Mouse (Mus musculus) midbrain, embryonic 13.5 days (tissue): Measurements from ENCODE around the gene Cidec. TPM values are rescaled to one million over a fixed set of nuclear protein-coding genes. Genes with fewer than 3 reads are reported as not detected.

Experiments
- ATAC-seq: fragments of 200-750 bp; cut with Nextera tagmentation; 2 replicates; pipeline ENCODE4 v1.8.0; 2017; ENCODE audit warnings: mild to moderate bottlenecking, moderate TSS enrichment, moderate library complexity
- H3K27ac ChIP-seq: fragments of 300-500 bp; sonication (generic); 2 replicates; pipeline ENCODE4 v1.5.1; 2015; ENCODE audit warnings: inconsistent platforms, mild to moderate bottlenecking, moderate library complexity
- H3K27me3 ChIP-seq: fragments of 300-500 bp; sonication (generic); 2 replicates; pipeline ENCODE4 v1.6.1; 2015; ENCODE audit warnings: mild to moderate bottlenecking, inconsistent platforms
- H3K36me3 ChIP-seq: fragments of 300-500 bp; sonication (generic); 2 replicates; pipeline ENCODE4 v1.6.1; 2015; ENCODE audit warnings: mild to moderate bottlenecking, inconsistent platforms
- H3K4me1 ChIP-seq: fragments of 300-500 bp; sonication (generic); replicated peaks from 2 replicates; pipeline ENCODE4 v1.6.1; 2015; ENCODE audit warnings: inconsistent platforms
- H3K4me2 ChIP-seq: fragments of 300-500 bp; sonication (generic); replicated peaks from 2 replicates; pipeline ENCODE4 v1.6.1; 2015; ENCODE audit warnings: moderate library complexity, mild to moderate bottlenecking, inconsistent platforms
- H3K4me3 ChIP-seq: fragments of 300-500 bp; sonication (generic); replicated peaks from 2 replicates; pipeline ENCODE4 v1.5.1; 2015; ENCODE audit warnings: mild to moderate bottlenecking, inconsistent platforms
- H3K9ac ChIP-seq: fragments of 300-500 bp; sonication (generic); replicated peaks from 2 replicates; pipeline ENCODE4 v1.6.1; 2015; ENCODE audit warnings: mild to moderate bottlenecking, inconsistent platforms
- H3K9me3 ChIP-seq: fragments of 300-500 bp; sonication (generic); 2 replicates; pipeline ENCODE4 v1.6.1; 2016; ENCODE audit warnings: mild to moderate bottlenecking, inconsistent platforms
- WGBS: fragments of 180-500 bp; shearing (Covaris S2); methylation state at CpG from one replicate; pipeline ENCODE4 v1.1.7; 2015; 5-methylcytosine and 5-hydroxymethylcytosine counted together
- polyA plus RNA-seq: library from polyadenylated mRNA; unstranded; fragments of >200 nt; fragmentation: Nextera tagmentation; extraction: Ambion mirVana; gene quantifications from 2 replicates; pipeline ENCODE4 v1.2.1, GENCODE M21; 2015

Cidec gene
- polyA plus RNA-seq, 1 experiment from 2014 or later = not detected

DNA sequence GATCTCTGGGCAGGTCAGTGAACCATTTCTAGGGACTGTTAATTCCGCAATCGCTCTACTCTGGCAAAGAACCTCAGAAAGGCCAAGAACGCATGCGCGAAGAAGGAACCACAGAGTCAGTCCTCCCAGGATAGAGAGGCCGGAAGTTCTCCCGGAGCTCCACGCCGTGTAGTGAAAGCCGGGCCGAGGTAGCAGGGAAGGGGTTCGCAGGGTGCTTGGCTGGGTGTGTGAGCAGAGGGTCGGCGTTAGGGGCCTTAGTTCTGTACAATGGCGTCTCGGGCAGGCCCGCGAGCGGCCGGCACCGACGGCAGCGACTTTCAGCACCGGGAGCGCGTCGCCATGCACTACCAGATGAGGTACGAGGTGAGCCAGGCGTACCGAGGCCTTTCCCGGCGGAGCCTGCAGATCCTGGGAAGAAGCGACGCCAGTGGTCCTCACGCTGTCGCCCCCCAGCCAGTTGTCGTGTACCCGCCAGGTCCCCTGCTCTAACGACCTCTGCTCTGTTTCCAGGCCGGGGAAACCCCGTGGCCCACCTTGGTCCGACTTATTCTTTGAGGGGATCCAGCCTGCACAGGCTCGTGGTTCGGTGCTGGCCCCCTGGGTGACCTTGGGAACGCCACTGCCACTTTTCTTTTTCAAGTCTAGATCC, 7.0 kb upstream of the Cidec start, which contains the start of gene Jagn1:
Gene Jagn1 (plus strand): TSS at position 128 of the 649 bp plus-strand sequence.
- Histone ChIP-seq H3K27ac (peak within 1 kb of the TSS; percentile 75), H3K9me3 (no peaks in the 10 kb centered on the region), H3K4me3 (peak within 1 kb of the TSS; percentile 84), H3K36me3 (peaks cover 18% of the 10 kb centered on the region), H3K9ac (peak within 1 kb of the TSS; percentile 96), H3K4me1 (peaks cover 16% of the 10 kb centered on the region), H3K4me2 (peak within 1 kb of the TSS; percentile 82), H3K27me3 (no peaks in the 10 kb centered on the region)
- peak; percentile 95 for ATAC-seq
- WGBS = under 1% methylated on average over 45 of the region's 45 CpGs

DNA sequence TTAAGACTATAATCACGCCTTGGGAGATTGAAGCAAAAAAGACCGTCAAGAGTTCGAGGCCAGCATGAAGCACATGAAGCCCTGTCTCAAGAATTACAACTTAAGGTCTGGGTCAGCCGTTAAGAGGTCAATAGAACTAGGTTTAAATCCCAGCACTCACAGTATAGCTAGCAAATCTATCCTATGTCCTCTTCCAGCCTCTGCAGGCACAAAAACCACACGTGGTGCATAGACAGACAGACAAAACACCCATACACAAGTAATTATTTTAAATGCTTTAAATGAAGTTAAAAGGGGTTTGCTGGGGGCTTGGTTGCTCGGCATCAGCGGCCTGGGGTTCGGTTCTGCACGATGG, 6.5 kb upstream of the Cidec start:
- peak overlapping the region; percentile 75 for H3K27ac ChIP-seq
- H3K4me3 ChIP-seq = peak overlapping the region; percentile 84
- peak; percentile 59 for ATAC-seq
- H3K27me3 ChIP-seq = no peaks in the 10 kb centered on the region
- H3K9ac ChIP-seq = peak overlapping the region; percentile 96
- H3K4me2 ChIP-seq = peak overlapping the region; percentile 82
- peaks cover 13% of the 10 kb centered on the region for H3K36me3 ChIP-seq
- 44% methylated on average over 9 of the region's 9 CpGs for WGBS
- no peaks in the 10 kb centered on the region for H3K9me3 ChIP-seq
- H3K4me1 ChIP-seq = peaks cover 16% of the 10 kb centered on the region

DNA sequence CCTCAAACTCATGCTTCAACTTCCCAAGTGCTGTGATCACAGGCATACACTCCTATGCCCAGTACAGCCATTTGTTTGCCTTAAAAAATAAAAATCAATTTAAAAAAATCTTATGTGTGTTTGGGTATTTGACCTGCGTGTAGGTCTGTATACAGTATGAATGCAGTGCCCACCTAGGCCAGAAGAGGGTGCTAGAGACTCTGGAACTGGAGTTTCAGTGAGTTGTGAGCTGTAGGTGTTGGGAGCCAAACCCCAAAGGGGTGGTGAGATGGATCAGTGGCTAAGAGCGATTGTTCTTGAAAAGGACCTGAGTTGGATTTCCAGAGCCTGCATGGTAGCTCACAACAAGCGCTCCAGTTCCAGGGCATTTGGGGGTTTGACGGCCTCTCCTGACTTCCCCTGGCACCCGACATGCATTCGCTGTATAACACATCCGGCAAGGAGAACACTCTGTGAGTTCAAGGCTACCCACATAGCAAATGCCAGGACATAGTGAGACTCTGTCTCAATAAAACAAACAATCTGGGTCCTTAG, 5.7 kb upstream of the Cidec start:
- Histone ChIP-seq H3K9ac (no peak overlapping the region), H3K4me1 (peaks cover 16% of the 10 kb centered on the region), H3K27ac (no peak overlapping the region), H3K4me3 (no peak overlapping the region), H3K9me3 (no peaks in the 10 kb centered on the region), H3K36me3 (0 out of 2 replicates have a peak, but pooled peaks cover 4% of the 10 kb centered on the region), H3K4me2 (no peak overlapping the region), H3K27me3 (no peaks in the 10 kb centered on the region)
- WGBS = 56% methylated on average over 7 of the region's 7 CpGs
- ATAC-seq = no peak

DNA sequence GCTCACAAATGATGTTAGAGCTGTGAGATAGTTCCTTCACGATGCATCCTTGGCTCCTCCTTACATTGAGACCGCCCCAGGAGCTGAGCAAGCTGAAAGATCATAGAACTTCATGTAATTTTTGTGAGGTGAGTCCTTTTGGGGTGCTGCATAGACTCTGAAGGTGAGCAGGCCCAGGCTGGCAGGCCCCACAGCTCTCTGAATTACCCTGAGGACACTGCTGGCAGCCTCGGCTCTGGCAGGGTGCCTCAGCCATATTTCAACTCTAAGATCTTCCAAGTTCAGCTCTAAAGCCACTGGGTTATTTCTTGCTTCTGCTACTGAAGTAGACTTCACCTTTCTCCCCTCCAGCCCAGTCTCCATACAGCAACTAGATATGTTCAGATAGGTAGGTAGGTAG, 5.1 kb upstream of the Cidec start:
- ATAC-seq = no peak
- Histone ChIP-seq H3K9me3 (no peaks in the 10 kb centered on the region), H3K36me3 (0 out of 2 replicates have a peak, but pooled peaks cover 2% of the 10 kb centered on the region), H3K9ac (no peak overlapping the region), H3K27me3 (no peaks in the 10 kb centered on the region), H3K27ac (no peak overlapping the region), H3K4me3 (no peak overlapping the region), H3K4me2 (no peak overlapping the region), H3K4me1 (peaks cover 16% of the 10 kb centered on the region)
- WGBS = 86% methylated on average over 3 of the region's 3 CpGs

DNA sequence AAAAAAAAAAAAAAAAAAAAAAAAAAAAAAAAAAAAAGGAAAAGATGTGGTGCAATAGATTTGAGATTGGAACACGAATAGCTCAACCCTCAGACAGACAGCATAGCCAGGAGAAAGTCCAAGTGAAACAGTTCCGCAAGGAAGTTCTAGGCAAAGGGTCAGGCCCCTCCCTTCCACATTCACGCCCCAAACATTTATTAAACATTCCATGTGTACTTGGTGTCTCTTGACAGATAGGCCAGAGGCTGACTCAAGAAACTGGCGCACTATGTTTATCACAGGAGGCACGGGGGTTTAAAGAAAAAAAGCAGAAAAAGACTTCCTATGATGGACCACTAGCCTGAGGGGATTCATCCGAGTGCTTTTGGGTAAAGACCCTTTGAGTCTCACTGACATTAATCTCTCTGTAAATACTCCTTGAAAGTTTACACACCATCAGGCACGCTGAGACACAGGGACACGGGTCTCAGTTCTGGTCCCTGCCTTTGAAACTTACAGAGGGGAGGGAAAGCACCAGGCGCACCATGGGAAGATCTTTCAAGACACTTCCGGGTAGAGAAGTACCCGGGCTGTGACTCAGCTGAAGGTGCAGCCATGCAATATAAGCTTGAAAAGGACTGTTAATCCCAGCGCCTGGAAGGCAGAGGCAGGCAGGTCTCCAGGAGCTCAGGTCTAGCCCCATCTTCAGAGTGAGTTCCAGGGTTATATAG, 3.3 kb upstream of the Cidec start:
- Histone ChIP-seq H3K27ac (no peak overlapping the region), H3K36me3 (no peaks in the 10 kb centered on the region), H3K9ac (no peak overlapping the region), H3K27me3 (no peaks in the 10 kb centered on the region), H3K9me3 (no peaks in the 10 kb centered on the region), H3K4me2 (no peak overlapping the region), H3K4me3 (no peak overlapping the region), H3K4me1 (peaks cover 12% of the 10 kb centered on the region)
- 62% methylated on average over 12 of the region's 12 CpGs for WGBS
- ATAC-seq = no peak

DNA sequence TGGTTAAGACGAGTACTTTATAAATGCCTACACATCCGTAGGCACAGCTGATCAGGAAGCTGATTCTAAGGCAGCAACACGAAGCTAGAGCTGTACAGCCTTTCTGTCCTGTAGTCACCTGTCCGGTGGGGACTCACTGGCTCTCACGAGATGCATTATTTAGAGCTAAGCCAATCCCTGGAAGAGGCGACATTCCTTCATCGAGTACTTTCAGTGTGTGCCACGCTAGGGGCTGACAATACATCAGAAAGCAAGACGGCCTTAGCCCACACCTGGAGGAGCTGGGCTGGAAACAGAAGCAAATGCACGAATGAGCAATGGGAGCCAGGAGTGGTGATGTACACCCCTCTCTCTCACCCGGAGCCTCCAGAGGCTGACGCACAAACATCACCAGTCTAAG, 1.6 kb upstream of the Cidec start:
- Histone ChIP-seq H3K36me3 (no peaks in the 10 kb centered on the region), H3K4me1 (0 out of 2 replicates have a peak, but pooled peaks cover 3% of the 10 kb centered on the region), H3K27me3 (no peaks in the 10 kb centered on the region), H3K4me2 (no peak overlapping the region), H3K9me3 (no peaks in the 10 kb centered on the region), H3K4me3 (no peak overlapping the region), H3K9ac (no peak overlapping the region), H3K27ac (no peak overlapping the region)
- 81% methylated on average over 12 of the region's 12 CpGs for WGBS
- no peak for ATAC-seq

DNA sequence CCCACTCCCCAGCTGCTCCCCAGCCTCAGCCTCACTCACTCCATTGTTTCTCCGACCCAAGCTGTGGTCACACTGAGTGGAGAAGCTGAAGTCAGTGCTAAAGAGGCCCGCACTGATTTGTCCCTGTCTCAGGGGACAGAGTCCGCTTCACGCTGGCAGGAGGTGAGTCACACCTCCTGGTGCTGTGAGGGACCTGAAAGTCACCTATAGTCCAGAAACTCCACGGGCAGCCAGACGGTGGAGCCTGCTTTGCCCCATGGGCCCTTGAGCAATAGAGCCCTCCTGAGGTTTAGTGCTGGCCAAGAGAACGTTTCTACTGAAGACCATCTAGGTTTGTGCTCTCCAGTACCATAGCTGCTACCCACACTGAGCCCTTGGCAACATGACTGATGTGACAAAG, 869 bp downstream of the Cidec start:
- Histone ChIP-seq H3K27ac (no peak overlapping the region), H3K36me3 (no peaks in the 10 kb centered on the region), H3K4me3 (no peak overlapping the region), H3K9me3 (no peaks in the 10 kb centered on the region), H3K4me1 (no peaks in the 10 kb centered on the region), H3K9ac (no peak overlapping the region), H3K4me2 (no peak overlapping the region), H3K27me3 (no peaks in the 10 kb centered on the region)
- ATAC-seq = no peak
- WGBS = 74% methylated on average over 7 of the region's 7 CpGs

DNA sequence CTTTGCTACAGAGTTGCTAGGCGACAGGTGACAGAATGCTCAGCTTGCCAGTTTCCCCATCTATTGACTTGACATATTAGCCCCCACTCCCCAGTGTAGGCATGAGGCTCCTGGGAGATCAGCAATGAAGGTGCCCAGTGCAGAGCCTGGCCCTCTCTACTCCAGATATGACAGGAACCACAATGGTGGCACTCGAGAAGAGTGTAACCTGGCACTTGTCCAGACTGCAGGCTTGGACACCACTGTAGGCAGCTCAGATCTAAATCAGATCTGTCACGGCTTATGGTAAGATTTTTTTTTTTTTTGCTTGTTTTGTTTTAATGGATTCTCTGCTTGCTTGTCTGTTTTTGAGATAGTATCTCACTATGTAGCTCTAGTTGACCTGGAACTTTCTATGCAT, 1.9 kb downstream of the Cidec start:
- no peaks in the 10 kb centered on the region for H3K9me3 ChIP-seq
- no peak for ATAC-seq
- H3K4me3 ChIP-seq = no peak overlapping the region
- no peak overlapping the region for H3K27ac ChIP-seq
- H3K9ac ChIP-seq = no peak overlapping the region
- H3K36me3 ChIP-seq = no peaks in the 10 kb centered on the region
- no peaks in the 10 kb centered on the region for H3K4me1 ChIP-seq
- H3K27me3 ChIP-seq = no peaks in the 10 kb centered on the region
- H3K4me2 ChIP-seq = no peak overlapping the region
- 78% methylated on average over 3 of the region's 3 CpGs for WGBS

DNA sequence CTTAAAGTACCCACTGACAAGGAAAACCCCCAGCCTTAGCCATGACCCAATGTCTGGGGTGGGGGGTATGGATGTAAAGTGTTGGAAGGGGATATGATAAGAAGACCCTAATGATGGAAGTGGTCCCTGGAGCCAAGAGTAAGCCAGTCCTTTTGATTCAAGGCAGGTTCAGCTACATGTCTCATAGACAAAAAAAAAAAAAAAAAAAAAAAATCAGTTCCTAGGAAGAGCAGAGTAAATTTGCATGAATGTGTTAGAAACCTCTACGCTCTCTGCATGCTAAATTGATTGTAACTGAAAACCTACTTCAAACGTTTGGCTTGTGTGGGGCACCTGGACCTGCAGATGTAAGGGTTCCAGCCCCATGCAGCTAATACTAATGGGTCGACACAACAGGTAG, 3.8 kb downstream of the Cidec start:
- H3K27me3 ChIP-seq = no peaks in the 10 kb centered on the region
- no peak overlapping the region for H3K9ac ChIP-seq
- H3K4me3 ChIP-seq = no peak overlapping the region
- no peak for ATAC-seq
- H3K4me2 ChIP-seq = no peak overlapping the region
- WGBS = 69% methylated on average over 3 of the region's 3 CpGs
- H3K4me1 ChIP-seq = no peaks in the 10 kb centered on the region
- no peak overlapping the region for H3K27ac ChIP-seq
- H3K9me3 ChIP-seq = no peaks in the 10 kb centered on the region
- H3K36me3 ChIP-seq = no peaks in the 10 kb centered on the region

DNA sequence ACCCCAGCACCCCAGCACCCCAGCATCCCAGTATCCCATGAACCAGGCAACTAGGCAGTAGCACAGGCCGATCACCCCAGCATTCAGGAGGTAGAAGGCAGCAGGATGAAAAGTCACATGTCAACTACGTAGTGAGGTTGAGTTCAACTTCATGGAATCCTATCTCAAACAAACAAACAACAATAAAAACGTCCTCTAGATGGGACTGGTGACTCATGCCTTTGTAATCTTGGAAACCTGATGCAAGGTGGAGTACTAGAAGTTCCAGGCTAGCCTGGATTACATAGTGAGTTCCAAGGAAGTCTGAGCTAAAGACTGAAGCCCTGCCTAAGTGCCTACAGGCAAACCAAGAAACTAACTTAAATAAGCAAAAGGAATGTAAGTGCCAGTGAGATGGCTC, 4.7 kb downstream of the Cidec start:
- no peak overlapping the region for H3K27ac ChIP-seq
- H3K36me3 ChIP-seq = no peaks in the 10 kb centered on the region
- no peaks in the 10 kb centered on the region for H3K9me3 ChIP-seq
- no peak for ATAC-seq
- H3K4me3 ChIP-seq = no peak overlapping the region
- H3K9ac ChIP-seq = no peak overlapping the region
- H3K4me2 ChIP-seq = no peak overlapping the region
- no peaks in the 10 kb centered on the region for H3K4me1 ChIP-seq
- WGBS = 66% methylated on average over 3 of the region's 3 CpGs
- no peaks in the 10 kb centered on the region for H3K27me3 ChIP-seq

DNA sequence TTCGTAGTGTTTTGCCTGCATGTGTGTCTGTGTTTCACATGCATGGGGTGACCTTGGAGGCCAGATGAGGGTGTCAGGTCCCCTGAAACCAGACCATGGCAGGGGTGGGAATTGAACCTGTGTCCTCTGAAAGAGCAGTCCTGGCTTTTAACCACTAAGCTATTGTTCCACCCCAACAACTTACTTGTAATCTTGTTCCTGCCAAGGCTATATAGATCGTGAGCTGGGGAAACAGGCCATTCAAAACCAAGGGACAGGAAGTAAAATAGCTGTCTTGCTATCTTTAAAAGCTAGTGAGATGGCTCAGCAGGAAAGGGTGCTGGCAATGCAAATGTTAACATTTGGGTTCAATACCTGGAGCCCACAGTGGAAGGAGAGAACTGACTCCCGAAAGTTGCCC, 5.6 kb downstream of the Cidec start:
- no peak overlapping the region for H3K9ac ChIP-seq
- H3K4me3 ChIP-seq = no peak overlapping the region
- WGBS = 80% methylated on average over 3 of the region's 3 CpGs
- H3K27me3 ChIP-seq = no peaks in the 10 kb centered on the region
- no peaks in the 10 kb centered on the region for H3K36me3 ChIP-seq
- no peak overlapping the region for H3K4me2 ChIP-seq
- no peaks in the 10 kb centered on the region for H3K9me3 ChIP-seq
- ATAC-seq = no peak
- H3K4me1 ChIP-seq = no peaks in the 10 kb centered on the region
- no peak overlapping the region for H3K27ac ChIP-seq

DNA sequence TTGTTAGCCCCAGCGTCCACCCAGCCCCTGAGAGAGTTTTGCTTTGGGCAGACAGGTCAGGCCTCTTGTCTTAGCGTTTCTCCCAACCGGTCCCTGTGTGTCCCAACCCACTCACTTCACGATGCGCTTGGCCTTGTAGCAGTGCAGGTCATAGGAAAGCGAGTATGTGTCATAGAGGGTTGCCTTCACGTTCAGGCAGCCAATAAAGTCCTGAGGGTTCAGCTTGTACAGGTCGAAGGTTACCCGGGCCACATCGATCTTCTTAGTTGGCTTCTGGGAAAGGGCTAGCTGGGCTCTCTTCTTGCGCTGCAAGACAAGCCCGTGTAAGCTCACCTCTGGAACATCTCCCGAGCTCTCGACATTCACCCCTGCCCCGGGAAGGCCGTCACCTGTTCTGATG, 7.6 kb downstream of the Cidec start:
- Histone ChIP-seq H3K27ac (no peak overlapping the region), H3K9me3 (no peaks in the 10 kb centered on the region), H3K27me3 (no peaks in the 10 kb centered on the region), H3K4me1 (no peaks in the 10 kb centered on the region), H3K36me3 (no peaks in the 10 kb centered on the region), H3K4me2 (no peak overlapping the region), H3K9ac (no peak overlapping the region), H3K4me3 (no peak overlapping the region)
- 95% methylated on average over 16 of the region's 16 CpGs for WGBS
- no peak for ATAC-seq
